ENCODE assay signal across 8 mouse cellular contexts in the genomic region with DNA sequence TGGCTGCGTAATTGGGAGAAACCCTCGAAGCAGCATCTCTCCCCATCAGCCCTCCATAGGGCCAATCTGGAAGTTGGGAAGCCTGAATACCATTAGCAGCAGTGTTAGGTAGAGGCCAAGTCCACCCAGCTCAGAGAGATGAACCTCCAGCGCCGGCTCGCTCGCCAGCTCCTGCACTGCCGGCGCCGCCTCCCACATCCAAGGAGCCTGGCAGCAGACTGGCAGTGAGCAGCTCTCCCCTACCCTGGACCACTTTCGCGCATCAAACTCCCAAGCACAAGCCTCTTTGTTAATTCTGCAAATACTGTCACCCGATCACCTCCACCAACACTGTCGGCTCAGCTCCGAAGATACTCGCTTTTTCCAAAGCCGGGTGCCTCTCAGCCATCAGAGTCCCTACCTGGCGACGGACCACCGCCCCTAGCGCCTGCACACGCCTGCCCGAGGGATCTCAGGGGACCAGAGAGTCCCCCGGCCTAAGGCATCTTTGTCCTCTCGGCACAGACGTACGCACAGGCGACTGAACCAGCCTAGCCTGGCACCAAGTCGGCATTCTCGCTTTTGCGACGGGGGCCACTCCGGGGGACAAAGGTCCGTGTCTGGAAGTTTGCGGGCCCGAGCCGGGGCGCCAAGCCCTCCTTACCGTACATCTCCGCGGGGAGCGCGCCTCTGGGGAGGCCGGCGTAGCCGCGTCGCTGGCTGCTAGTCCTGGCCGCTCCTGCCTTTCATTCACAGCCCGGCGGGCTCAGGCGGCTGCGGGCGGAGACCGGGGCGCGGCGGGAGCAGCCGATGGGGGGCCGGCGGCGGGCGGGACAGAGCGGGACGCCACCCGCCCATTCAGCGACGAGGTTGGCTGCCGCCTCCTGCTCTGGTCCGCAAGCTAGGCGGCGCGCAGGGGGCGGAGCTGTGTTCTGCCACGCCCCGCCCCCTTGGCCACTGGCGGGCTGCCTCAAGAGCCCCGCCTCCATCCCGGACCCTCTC. TPM values are rescaled to one million over a fixed set of nuclear protein-coding genes. Genes with fewer than 3 reads are reported as not detected.
A peak's percentile ranks its signal among the peaks of the same experiment; 100 is the strongest.
DNase-seq lines count a peak whose midpoint lies in the region; ATAC-seq and TF ChIP-seq lines count a peak whose summit lies in the region.

TSS of gene Efr3b (minus strand) at position 855 of the 981 bp plus-strand sequence.

- under 1% methylated on average over 66 of the region's 78 CpGs for WGBS in forebrain, embryonic 16.5 days
- 1% methylated on average over 78 of the region's 78 CpGs for WGBS in liver, embryonic 14.5 days (ENCODE audit: insufficient replicate concordance)
- under 1% methylated on average over 62 of the region's 78 CpGs for WGBS in neural tube, embryonic 11.5 days
- WGBS in stomach, embryonic 16.5 days: under 1% methylated on average over 78 of the region's 78 CpGs

- ATAC-seq in forebrain, embryonic 16.5 days: peak; percentile 95
- ATAC-seq in liver, embryonic 14.5 days (ENCODE audit: insufficient read depth): peak; percentile 80
- ATAC-seq in neural tube, embryonic 11.5 days (ENCODE audit: insufficient read depth, low FRiP score, low TSS enrichment): peak; percentile 95
- peak; percentile 97 for ATAC-seq in stomach, embryonic 16.5 days (ENCODE audit: insufficient read depth, low FRiP score)

- no peak for TF ChIP-seq EP300 in liver, embryonic 14.5 days (IDR thresholded peaks at IDR 0.05; ENCODE audit: low read depth)

- H3K27ac ChIP-seq in forebrain, embryonic 16.5 days (ENCODE audit: low read length): peak within 1 kb of the TSS; percentile 68
- no peak within 1 kb of the TSS for H3K27ac ChIP-seq in liver, embryonic 14.5 days
- H3K27ac ChIP-seq in neural tube, embryonic 11.5 days (ENCODE audit: low read depth, low read length): peak within 1 kb of the TSS; percentile 11; the same call in 1 of the 2 replicates
- no peak within 1 kb of the TSS for H3K27ac ChIP-seq in stomach, embryonic 16.5 days (ENCODE audit: low read length)

- intact Hi-C loops in heart, postnatal 14 days (cut with DNase I): no loop called here

- no peak for TF ChIP-seq CTCF in E14TG2a.4 (conservative IDR thresholded peaks at IDR 0.05; ENCODE audit: low read length)
- TF ChIP-seq CTCF in liver, embryonic 14.5 days (IDR thresholded peaks at IDR 0.05; ENCODE audit: low read depth): no peak

- peak within 1 kb of the TSS; percentile 62 for H3K4me2 ChIP-seq in forebrain, embryonic 16.5 days (ENCODE audit: low read length)
- H3K4me2 ChIP-seq in liver, embryonic 14.5 days (ENCODE audit: low read depth): peak within 1 kb of the TSS; percentile 60
- peak within 1 kb of the TSS; percentile 86 for H3K4me2 ChIP-seq in neural tube, embryonic 11.5 days (ENCODE audit: low read depth)
- H3K4me2 ChIP-seq in stomach, embryonic 16.5 days (ENCODE audit: low read depth, low read length): peak within 1 kb of the TSS; percentile 98

- no peaks in the 10 kb centered on the region for H3K36me3 ChIP-seq in E14TG2a.4 (ENCODE audit: insufficient read depth, low read length)
- no peaks in the 10 kb centered on the region for H3K36me3 ChIP-seq in forebrain, embryonic 16.5 days (ENCODE audit: control insufficient read depth, insufficient read depth)
- H3K36me3 ChIP-seq in liver, embryonic 14.5 days (replicated peaks; ENCODE audit: control insufficient read depth, insufficient read depth, low read depth): no peaks in the 10 kb centered on the region
- H3K36me3 ChIP-seq in neural tube, embryonic 11.5 days (ENCODE audit: control insufficient read depth, insufficient read depth, low read length): no peaks in the 10 kb centered on the region
- H3K36me3 ChIP-seq in stomach, embryonic 16.5 days (ENCODE audit: control insufficient read depth, insufficient read depth, low read length): no peaks in the 10 kb centered on the region

- peak within 1 kb of the TSS; percentile 88 for H3K9ac ChIP-seq in forebrain, embryonic 16.5 days (replicated peaks; ENCODE audit: low read depth, low read length)
- H3K9ac ChIP-seq in liver, embryonic 14.5 days (replicated peaks): no peak within 1 kb of the TSS
- peak within 1 kb of the TSS; percentile 77 for H3K9ac ChIP-seq in neural tube, embryonic 11.5 days (ENCODE audit: low read length)
- peak within 1 kb of the TSS; percentile 75 for H3K9ac ChIP-seq in stomach, embryonic 16.5 days (ENCODE audit: low read length)

- peak; percentile 86 for DNase-seq in cerebellum, adult 11 months
- DNase-seq in heart, postnatal 14 days: peak; percentile 84
- peak; percentile 87 to 91 for DNase-seq in kidney, postnatal 4 days
- peak; percentile 24 to 34 (median 24) for DNase-seq in liver, embryonic 14.5 days (ENCODE audit: low read depth in 3 of 3, low spot score in 3 of 3)
- peak; percentile 94 for DNase-seq in neural tube, embryonic 11.5 days (ENCODE audit: low spot score)

- no peaks in the 10 kb centered on the region for H3K9me3 ChIP-seq in E14TG2a.4 (ENCODE audit: low read length)
- H3K9me3 ChIP-seq in forebrain, embryonic 16.5 days (ENCODE audit: control insufficient read depth, low read length): no peaks in the 10 kb centered on the region
- no peaks in the 10 kb centered on the region for H3K9me3 ChIP-seq in liver, embryonic 14.5 days (ENCODE audit: control insufficient read depth, low read length)
- no peaks in the 10 kb centered on the region for H3K9me3 ChIP-seq in neural tube, embryonic 11.5 days (ENCODE audit: control insufficient read depth, low read length)
- H3K9me3 ChIP-seq in stomach, embryonic 16.5 days (replicated peaks; ENCODE audit: control insufficient read depth, low read length): no peaks in the 10 kb centered on the region

- H3K4me3 ChIP-seq in E14TG2a.4 (replicated peaks; ENCODE audit: low read length): peak within 1 kb of the TSS; percentile 94
- H3K4me3 ChIP-seq in forebrain, embryonic 16.5 days (replicated peaks; ENCODE audit: low read length): peak within 1 kb of the TSS; percentile 85
- peak within 1 kb of the TSS; percentile 46 to 47 for H3K4me3 ChIP-seq in liver, embryonic 14.5 days (ENCODE audit: insufficient read depth in 1 of 2, low read depth in 2 of 2, low read length in 2 of 2)
- H3K4me3 ChIP-seq in neural tube, embryonic 11.5 days (ENCODE audit: low read depth, low read length): peak within 1 kb of the TSS; percentile 68
- H3K4me3 ChIP-seq in stomach, embryonic 16.5 days (replicated peaks; ENCODE audit: low read length): peak within 1 kb of the TSS; percentile 68

- H3K27me3 ChIP-seq in E14TG2a.4 (ENCODE audit: insufficient read depth, low read length): peaks cover 81% of the 10 kb centered on the region
- H3K27me3 ChIP-seq in forebrain, embryonic 16.5 days (replicated peaks; ENCODE audit: control insufficient read depth, insufficient read depth, low read length): no peaks in the 10 kb centered on the region
- H3K27me3 ChIP-seq in liver, embryonic 14.5 days (ENCODE audit: control insufficient read depth, insufficient read depth, low read length): peaks cover 31% of the 10 kb centered on the region
- 0 out of 2 replicates have a peak, but pooled peaks cover 2% of the 10 kb centered on the region for H3K27me3 ChIP-seq in neural tube, embryonic 11.5 days (ENCODE audit: control insufficient read depth, insufficient read depth, low read length)
- H3K27me3 ChIP-seq in stomach, embryonic 16.5 days (ENCODE audit: control insufficient read depth, insufficient read depth, low read length): 0 out of 2 replicates have a peak, but pooled peaks cover 2% of the 10 kb centered on the region

- peaks cover 38% of the 10 kb centered on the region for H3K4me1 ChIP-seq in E14TG2a.4 (replicated peaks; ENCODE audit: low read depth, low read length)
- H3K4me1 ChIP-seq in forebrain, embryonic 16.5 days (replicated peaks; ENCODE audit: control insufficient read depth, insufficient read depth, low read length): peaks cover 13% of the 10 kb centered on the region
- H3K4me1 ChIP-seq in liver, embryonic 14.5 days (replicated peaks; ENCODE audit: control insufficient read depth in 2 of 2, insufficient read depth in 2 of 2, low read length in 1 of 2): no peaks in the 10 kb centered on the region
- H3K4me1 ChIP-seq in neural tube, embryonic 11.5 days (ENCODE audit: control insufficient read depth, insufficient read depth, low read length): peaks cover 4% of the 10 kb centered on the region
- peaks cover 10% of the 10 kb centered on the region for H3K4me1 ChIP-seq in stomach, embryonic 16.5 days (ENCODE audit: control insufficient read depth, insufficient read depth, low read length)

RNA-seq across cellular contexts. Expression of gene Efr3b, which starts in this region (rescaled TPM):
- 33.1 and 37.2 TPM in 2 replicates for polyA plus RNA-seq in forebrain, embryonic 16.5 days (2015; fragmentation: Nextera tagmentation; extraction: Ambion mirVana)
- total RNA-seq in heart, postnatal 14 days (2021): 10 to 100 TPM in 1 of 2 experiments, 1 to 10 TPM in 1; 9.4 to 10.1 TPM
- 0.10 TPM in 2 replicates for polyA plus RNA-seq in liver, embryonic 14.5 days (2012; rRNA removed)
- polyA plus RNA-seq in liver, embryonic 14.5 days (2014; fragmentation: Nextera tagmentation; extraction: Ambion mirVana): 0.04 and 0.05 TPM in 2 replicates
- polyA plus RNA-seq in neural tube, embryonic 11.5 days (2014; fragmentation: Nextera tagmentation; extraction: Ambion mirVana): 14.1 and 17.5 TPM in 2 replicates
- polyA plus RNA-seq in stomach, embryonic 16.5 days (2015; fragmentation: Nextera tagmentation; extraction: Ambion mirVana): 3.4 and 3.5 TPM in 2 replicates

Comparison
In these comparisons a context has a peak if more than half of its experiments do, and no peak if none do; other contexts are left out.
1. Peak in DNase-seq, ATAC-seq, H3K4me3 ChIP-seq and H3K4me2 ChIP-seq in liver, embryonic 14.5 days; RNA of the gene not detected or under 1 TPM.
2. DNase-seq: peak in every context shown above with its lines; median percentile 94 in neural tube, embryonic 11.5 days; 89 in kidney, postnatal 4 days; 86 in cerebellum, adult 11 months; 84 in heart, postnatal 14 days; 24 in liver, embryonic 14.5 days.
3. H3K27ac ChIP-seq: peak in forebrain, embryonic 16.5 days (single experiment) and neural tube, embryonic 11.5 days (single experiment); none in liver, embryonic 14.5 days (single experiment) and stomach, embryonic 16.5 days (single experiment).
4. Peak in every context shown above with its lines, with median percentiles within 50 percentile points of each other: H3K4me3 ChIP-seq, ATAC-seq and H3K4me2 ChIP-seq.